Mouse (Mus musculus) limb, embryonic 10.5 days (tissue): ENCODE data around the gene Cxcr4. TPM values are rescaled to one million over a fixed set of nuclear protein-coding genes. Genes with fewer than 3 reads are reported as not detected.
A peak's percentile ranks its signal among the peaks of the same experiment; 100 is the strongest.

Source experiments
- DNase-seq: peaks from one replicate; pipeline ENCODE4 v3.0.0-alpha.2; 2017; ENCODE audit warnings: low spot score
- H3K27ac ChIP-seq: fragments of 300-500 bp; sonication (generic); 2 replicates; pipeline ENCODE4 v1.5.1; 2016; ENCODE audit warnings: mild to moderate bottlenecking
- H3K27me3 ChIP-seq: fragments of 300-500 bp; sonication (generic); 2 replicates; pipeline ENCODE4 v1.6.1; 2016; ENCODE audit warnings: low read depth, mild to moderate bottlenecking; ENCODE audit not compliant: poor library complexity, severe bottlenecking
- H3K36me3 ChIP-seq: fragments of 300-500 bp; sonication (generic); 2 replicates; pipeline ENCODE4 v1.6.1; 2016; ENCODE audit warnings: mild to moderate bottlenecking, moderate library complexity
- H3K4me1 ChIP-seq: fragments of 300-500 bp; sonication (generic); 2 replicates; pipeline ENCODE4 v1.6.1; 2016
- H3K4me3 ChIP-seq: fragments of 300-500 bp; sonication (generic); 2 replicates; pipeline ENCODE4 v1.5.1; 2016; ENCODE audit warnings: mild to moderate bottlenecking, moderate library complexity
- H3K9me3 ChIP-seq: fragments of 300-500 bp; sonication (generic); replicated peaks from 2 replicates; pipeline ENCODE4 v1.6.1; 2016; ENCODE audit warnings: mild to moderate bottlenecking
- WGBS: fragments of 180-500 bp; shearing (Covaris S2); methylation state at CpG from one replicate; pipeline ENCODE4 v1.1.7; 2016; 5-methylcytosine and 5-hydroxymethylcytosine counted together
- polyA plus RNA-seq: library from polyadenylated mRNA; unstranded; fragments of >200 nt; fragmentation: Nextera tagmentation; extraction: Ambion mirVana; gene quantifications from 2 replicates; pipeline ENCODE4 v1.2.1, GENCODE M21; 2016

Cxcr4 gene
- polyA plus RNA-seq, result 1.8 and 2.1 TPM in 2 replicates

- H3K4me1 ChIP-seq, result peaks cover 53% of the 10 kb centered on the region
- peak within 1 kb of the TSS; percentile 58 for H3K4me3 ChIP-seq
- no peaks in the 10 kb centered on the region for H3K9me3 ChIP-seq
- DNase-seq, result peak; percentile 91
- no peaks in the 10 kb centered on the region for H3K36me3 ChIP-seq
- peaks cover 65% of the 10 kb centered on the region for H3K27me3 ChIP-seq
- under 1% methylated on average over 27 of the region's 27 CpGs for WGBS
- H3K27ac ChIP-seq, result peak within 1 kb of the TSS; percentile 50
Observed at GRCm38 (mm10) chr1:128592211-128592741, at the start of gene Cxcr4. Cxcr4 (minus strand) TSS chr1:128592293.

DNA sequence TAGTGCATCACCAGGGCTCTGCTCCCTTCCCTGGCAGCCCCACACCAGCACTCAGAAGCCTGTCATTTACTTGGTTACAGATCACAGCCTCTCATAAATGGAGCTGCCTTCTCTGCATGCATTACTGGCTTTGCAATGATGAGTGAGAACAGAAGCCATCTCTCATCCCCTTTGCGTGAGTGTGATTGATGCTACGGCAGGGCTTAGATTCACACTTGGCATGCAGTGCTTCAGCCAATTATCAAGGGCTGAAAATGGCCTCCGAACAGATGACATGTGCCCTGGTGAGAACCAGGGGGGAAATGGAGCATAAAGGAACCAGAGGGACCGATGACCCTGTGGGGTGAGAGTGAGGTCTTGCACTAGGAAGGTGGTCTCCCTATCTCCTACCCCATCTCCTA lies 47.6 kb upstream of the Cxcr4 start:
- H3K27ac ChIP-seq, result no peak overlapping the region
- H3K9me3 ChIP-seq, result no peaks in the 10 kb centered on the region
- H3K27me3 ChIP-seq, result no peaks in the 10 kb centered on the region
- no peaks in the 10 kb centered on the region for H3K36me3 ChIP-seq
- peaks cover 26% of the 10 kb centered on the region for H3K4me1 ChIP-seq
- DNase-seq, result no peak
- H3K4me3 ChIP-seq, result no peak overlapping the region
- WGBS, result 27% methylated on average over 4 of the region's 4 CpGs

- no peaks in the 10 kb centered on the region for H3K27me3 ChIP-seq
- no peak overlapping the region for H3K27ac ChIP-seq
- WGBS, result 91% methylated on average over 7 of the region's 7 CpGs
- H3K36me3 ChIP-seq, result no peaks in the 10 kb centered on the region
- no peak overlapping the region for H3K4me3 ChIP-seq
- no peaks in the 10 kb centered on the region for H3K9me3 ChIP-seq
- no peak for DNase-seq
- H3K4me1 ChIP-seq, result peaks cover 10% of the 10 kb centered on the region
Observed at GRCm38 (mm10) chr1:128637230-128637740, 45.2 kb upstream of the Cxcr4 start.

GRCm38 (mm10) chr1:128636258-128637229 lies 44.5 kb upstream of the Cxcr4 start:
- H3K9me3 ChIP-seq, result no peaks in the 10 kb centered on the region
- H3K27me3 ChIP-seq, result no peaks in the 10 kb centered on the region
- no peaks in the 10 kb centered on the region for H3K36me3 ChIP-seq
- WGBS, result 91% methylated on average over 10 of the region's 10 CpGs
- no peak for DNase-seq
- peaks cover 10% of the 10 kb centered on the region for H3K4me1 ChIP-seq
- H3K4me3 ChIP-seq, result no peak overlapping the region
- no peak overlapping the region for H3K27ac ChIP-seq

GRCm38 (mm10) chr1:128633711-128634379 lies 41.8 kb upstream of the Cxcr4 start:
- H3K36me3 ChIP-seq, result no peaks in the 10 kb centered on the region
- H3K27ac ChIP-seq, result no peak overlapping the region
- WGBS, result 88% methylated on average over 6 of the region's 6 CpGs
- H3K4me1 ChIP-seq, result no peaks in the 10 kb centered on the region; the same call in 1 of the 2 replicates
- H3K27me3 ChIP-seq, result no peaks in the 10 kb centered on the region
- H3K4me3 ChIP-seq, result no peak overlapping the region
- DNase-seq, result no peak
- H3K9me3 ChIP-seq, result no peaks in the 10 kb centered on the region

DNA sequence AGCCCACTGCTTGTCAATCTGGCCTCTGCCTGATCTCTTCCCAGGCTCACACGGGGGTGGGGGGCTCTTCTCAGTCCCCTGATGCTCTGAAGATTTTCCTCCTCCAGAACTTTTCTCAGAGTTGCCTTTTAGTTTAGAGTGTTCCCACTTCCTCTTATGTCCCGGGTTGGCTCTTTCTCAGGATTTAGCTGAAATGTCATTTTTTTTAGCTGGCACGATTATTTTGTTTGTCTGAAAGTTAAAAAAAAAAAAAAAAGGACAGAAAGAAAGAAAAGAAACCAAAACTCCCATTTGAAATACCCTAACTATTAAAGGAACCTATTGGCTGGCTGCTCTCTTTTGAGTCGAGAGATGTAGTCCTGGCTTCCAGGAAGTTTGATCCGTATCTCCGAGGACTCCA lies 40.4 kb upstream of the Cxcr4 start:
- Histone ChIP-seq H3K27me3 (no peaks in the 10 kb centered on the region), H3K9me3 (no peaks in the 10 kb centered on the region), H3K4me3 (no peak overlapping the region), H3K4me1 (no peaks in the 10 kb centered on the region; the same call in 1 of the 2 replicates), H3K27ac (no peak overlapping the region), H3K36me3 (no peaks in the 10 kb centered on the region)
- DNase-seq, result no peak
- 80% methylated on average over 6 of the region's 6 CpGs for WGBS

DNA sequence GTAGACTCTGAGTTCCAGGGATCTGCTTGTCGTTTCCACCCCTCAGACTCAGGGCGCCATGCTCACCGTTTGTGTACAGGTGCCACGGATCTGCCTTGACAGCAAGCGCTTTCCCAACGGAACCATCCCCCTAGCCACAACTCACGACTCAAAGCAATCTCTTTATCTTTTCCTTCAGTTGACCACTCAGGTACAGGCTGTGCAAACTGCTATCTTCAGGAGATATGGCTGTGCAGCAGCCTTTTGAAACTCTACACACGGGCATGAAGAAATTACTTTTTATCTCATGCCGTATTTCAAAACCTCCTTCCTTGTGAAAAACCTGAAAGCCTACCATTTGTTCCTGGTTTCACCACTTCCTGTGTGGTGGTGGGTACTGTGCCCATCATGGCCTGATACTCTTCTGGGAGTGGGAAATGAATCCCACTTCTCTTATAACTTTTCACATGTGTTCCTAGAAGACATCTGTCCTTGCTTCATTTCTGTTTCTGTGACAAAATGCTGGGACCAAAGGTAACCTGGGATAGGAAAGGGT lies 34.1 kb upstream of the Cxcr4 start:
- Histone ChIP-seq H3K4me1 (peaks cover 16% of the 10 kb centered on the region), H3K27me3 (no peaks in the 10 kb centered on the region), H3K4me3 (no peak overlapping the region), H3K9me3 (no peaks in the 10 kb centered on the region), H3K27ac (no peak overlapping the region), H3K36me3 (no peaks in the 10 kb centered on the region)
- no peak for DNase-seq
- WGBS, result 87% methylated on average over 9 of the region's 9 CpGs

- Histone ChIP-seq H3K9me3 (no peaks in the 10 kb centered on the region), H3K27ac (no peak overlapping the region)
- WGBS, result 66% methylated on average over 4 of the region's 4 CpGs
Observed at GRCm38 (mm10) chr1:128623594-128623887, 31.4 kb upstream of the Cxcr4 start.

GRCm38 (mm10) chr1:128622867-128623593 lies 30.9 kb upstream of the Cxcr4 start:
- no peaks in the 10 kb centered on the region for H3K9me3 ChIP-seq
- no peaks in the 10 kb centered on the region for H3K27me3 ChIP-seq
- WGBS, result 86% methylated on average over 9 of the region's 9 CpGs
- peaks cover 16% of the 10 kb centered on the region for H3K4me1 ChIP-seq
- no peak overlapping the region for H3K4me3 ChIP-seq
- H3K36me3 ChIP-seq, result no peaks in the 10 kb centered on the region
- DNase-seq, result no peak
- H3K27ac ChIP-seq, result no peak overlapping the region

More at GRCm38 (mm10) chr1:128623594-128623887, 31.4 kb upstream of the Cxcr4 start:
- H3K4me3 ChIP-seq, result no peak overlapping the region
- no peaks in the 10 kb centered on the region for H3K36me3 ChIP-seq
- no peaks in the 10 kb centered on the region for H3K27me3 ChIP-seq
- peaks cover 16% of the 10 kb centered on the region for H3K4me1 ChIP-seq
- DNase-seq, result no peak

DNA sequence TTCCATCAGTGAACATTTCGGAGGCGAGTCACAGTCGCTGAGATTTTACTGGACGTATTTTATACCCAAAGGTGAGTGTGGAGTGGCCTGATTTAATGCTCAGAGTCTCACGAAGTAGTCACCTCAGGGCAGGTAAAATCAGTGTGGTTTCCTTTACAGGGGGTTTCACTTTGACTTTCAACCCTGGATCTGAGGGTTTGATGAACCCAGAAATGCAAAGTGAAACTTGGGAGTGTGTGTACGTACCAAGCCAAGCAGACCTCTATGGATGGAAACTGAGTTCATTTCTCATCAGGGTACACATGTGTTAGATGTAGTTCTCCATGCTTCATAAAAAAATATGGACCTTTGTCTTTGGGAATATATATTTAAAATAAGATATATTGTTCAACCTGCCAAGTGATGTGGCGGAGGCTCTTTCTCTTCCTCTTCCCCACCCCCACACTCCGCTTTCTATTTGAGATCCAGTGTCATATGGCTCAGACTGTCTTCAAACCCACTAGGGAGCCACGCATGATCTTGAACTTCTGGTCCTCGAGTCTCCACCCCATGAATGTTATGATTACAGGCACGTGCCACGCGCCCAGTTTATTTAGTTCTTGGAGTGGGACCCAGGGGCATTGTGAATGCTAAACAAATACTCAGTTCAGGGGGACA lies 25.7 kb upstream of the Cxcr4 start:
- no peak overlapping the region for H3K4me3 ChIP-seq
- no peaks in the 10 kb centered on the region for H3K27me3 ChIP-seq
- H3K36me3 ChIP-seq, result no peaks in the 10 kb centered on the region
- H3K9me3 ChIP-seq, result no peaks in the 10 kb centered on the region
- DNase-seq, result no peak
- H3K27ac ChIP-seq, result no peak overlapping the region
- peaks cover 4% of the 10 kb centered on the region; the same call in 1 of the 2 replicates for H3K4me1 ChIP-seq
- 92% methylated on average over 13 of the region's 13 CpGs for WGBS

DNA sequence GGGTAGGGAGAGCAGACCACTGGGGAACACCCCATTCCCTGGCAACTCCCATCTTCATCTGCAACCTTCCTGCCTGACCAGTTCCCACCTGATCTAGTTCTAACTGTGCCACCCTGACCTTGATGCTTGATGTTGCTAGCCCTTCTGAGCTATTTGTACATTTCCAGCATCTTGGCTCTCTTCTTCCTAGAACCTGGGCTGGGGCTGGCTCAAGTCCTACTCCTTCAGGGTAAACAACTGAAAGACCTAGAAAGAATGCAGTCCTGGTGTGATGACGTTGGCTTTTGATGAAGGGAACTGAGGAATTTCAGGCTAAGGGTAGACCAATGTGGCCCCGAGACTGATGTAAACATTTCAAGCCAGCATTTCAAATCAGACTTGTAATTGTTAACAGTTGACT lies 24.5 kb upstream of the Cxcr4 start:
- no peaks in the 10 kb centered on the region for H3K27me3 ChIP-seq
- no peaks in the 10 kb centered on the region for H3K4me1 ChIP-seq
- 53% methylated on average over 2 of the region's 2 CpGs for WGBS
- H3K4me3 ChIP-seq, result no peak overlapping the region
- DNase-seq, result no peak
- no peaks in the 10 kb centered on the region for H3K9me3 ChIP-seq
- no peaks in the 10 kb centered on the region for H3K36me3 ChIP-seq
- H3K27ac ChIP-seq, result no peak overlapping the region

DNA sequence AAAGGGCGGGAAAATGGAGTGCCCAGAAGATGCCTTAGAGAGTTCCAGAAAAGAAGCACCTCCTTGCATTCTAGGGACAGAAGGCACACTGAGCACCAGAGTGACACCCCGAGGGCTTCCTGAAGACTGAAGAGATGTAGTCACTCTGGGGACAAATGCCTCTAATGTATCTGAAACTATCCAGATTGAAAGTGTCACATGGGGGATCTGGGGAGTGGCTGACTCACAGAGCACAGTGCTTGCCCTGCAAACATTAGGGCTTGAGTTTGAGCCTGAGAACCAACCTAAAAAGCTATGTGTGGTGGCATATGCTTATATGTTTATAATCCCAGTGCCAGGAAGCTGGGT lies 23.3 kb upstream of the Cxcr4 start:
- Histone ChIP-seq H3K4me1 (no peaks in the 10 kb centered on the region), H3K9me3 (no peaks in the 10 kb centered on the region), H3K36me3 (no peaks in the 10 kb centered on the region), H3K27me3 (no peaks in the 10 kb centered on the region), H3K27ac (no peak overlapping the region), H3K4me3 (no peak overlapping the region)
- no peak for DNase-seq
- WGBS, result 76% methylated on average over 2 of the region's 2 CpGs
